Comparison of ENCODE assay signal across 22 mouse cellular contexts in the genomic region with DNA sequence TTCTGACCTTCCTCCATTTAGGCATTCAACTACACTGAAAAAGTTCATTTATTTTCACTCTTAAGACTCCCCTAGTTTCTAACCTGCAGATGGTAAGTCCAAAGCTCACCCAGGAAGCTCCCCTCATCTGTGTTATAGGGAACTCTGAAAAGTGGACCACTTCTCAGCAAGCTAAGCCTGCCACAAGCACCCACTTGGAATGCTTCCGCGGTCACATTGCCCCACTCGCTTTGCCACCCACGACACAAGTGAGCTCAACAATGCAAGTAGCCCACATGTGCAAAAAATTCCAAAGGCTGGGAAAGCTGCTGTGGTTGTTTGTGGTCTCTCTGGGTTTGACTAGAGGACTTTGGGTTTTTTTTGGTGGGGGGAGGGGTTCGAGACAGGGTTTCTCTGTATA. TPM values are rescaled to one million over a fixed set of nuclear protein-coding genes. Genes with fewer than 3 reads are reported as not detected.
DNase-seq lines count a peak whose midpoint lies in the region; ATAC-seq and TF ChIP-seq lines count a peak whose summit lies in the region.
"Had no signal": no experiment of that assay in that cellular context is flagged by ENCODE, and none has a peak within 500 bp of the region (broad histone marks: within the 10 kb centered on the region; RNA-seq: fewer than 3 reads in every experiment).

No protein-coding gene starts in this region.

- no peak overlapping the region for H3K9ac ChIP-seq in lung, postnatal 0 days (replicated peaks; ENCODE audit: low read depth)
- H3K9ac ChIP-seq in midbrain, embryonic 11.5 days (ENCODE audit: low read length) = no peak overlapping the region
- no peak overlapping the region for H3K9ac ChIP-seq in midbrain, embryonic 15.5 days

- TF ChIP-seq POLR2A in lung, adult 2 months (IDR thresholded peaks at IDR 0.05; ENCODE audit: borderline replicate concordance, extremely low read depth, low read depth, low read length) = no peak

- no peaks in the 10 kb centered on the region for H3K4me1 ChIP-seq in lung, postnatal 0 days (ENCODE audit: insufficient read depth, low read depth, low read length)
- H3K4me1 ChIP-seq in lung, adult 2 months (ENCODE audit: control insufficient read depth, insufficient read depth, low read length) = no peaks in the 10 kb centered on the region
- no peaks in the 10 kb centered on the region for H3K4me1 ChIP-seq in midbrain, embryonic 11.5 days (ENCODE audit: control insufficient read depth, insufficient read depth, low read length)
- no peaks in the 10 kb centered on the region for H3K4me1 ChIP-seq in midbrain, embryonic 15.5 days

- peak; percentile 53 for ATAC-seq in lung, postnatal 0 days
- ATAC-seq in midbrain, embryonic 11.5 days (ENCODE audit: low FRiP score) = no peak
- no peak for ATAC-seq in midbrain, embryonic 15.5 days (replicated peaks)
- ATAC-seq: activated CD4-positive, CD25-positive, alpha-beta regulatory T cell, adult 4 months; CD4-positive, CD25-positive, alpha-beta regulatory T cell, adult 4 months; Patski had no signal

- H3K27ac ChIP-seq in lung, postnatal 0 days (ENCODE audit: low read length) = no peak overlapping the region
- no peak overlapping the region for H3K27ac ChIP-seq in midbrain, embryonic 11.5 days (ENCODE audit: low read depth, low read length)
- no peak overlapping the region for H3K27ac ChIP-seq in midbrain, embryonic 15.5 days

- WGBS in lung, postnatal 0 days = 60% methylated on average over 5 of the region's 5 CpGs
- 67% methylated on average over 5 of the region's 5 CpGs for WGBS in lung, adult 2 months
- 92% methylated on average over 5 of the region's 5 CpGs for WGBS in midbrain, embryonic 11.5 days
- 94% methylated on average over 5 of the region's 5 CpGs for WGBS in midbrain, embryonic 15.5 days

- H3K36me3 ChIP-seq in lung, postnatal 0 days (ENCODE audit: insufficient read depth, low read length) = no peaks in the 10 kb centered on the region
- no peaks in the 10 kb centered on the region for H3K36me3 ChIP-seq in midbrain, embryonic 11.5 days (ENCODE audit: control insufficient read depth, insufficient read depth, low read length)
- no peaks in the 10 kb centered on the region for H3K36me3 ChIP-seq in midbrain, embryonic 15.5 days (replicated peaks)
- H3K36me3 ChIP-seq: G1E had no signal

- no peak for TF ChIP-seq CTCF in lung, postnatal 0 days (IDR thresholded peaks at IDR 0.05)
- no peak for TF ChIP-seq CTCF in lung, adult 2 months (IDR thresholded peaks at IDR 0.05; ENCODE audit: insufficient read depth, low read length)

- DNase-seq in lung, postnatal 0 days (ENCODE audit: low spot score) = peak; percentile 52
- DNase-seq in lung, postnatal 10 days = no peak
- peak; percentile 12 for DNase-seq in lung, postnatal 25 days (ENCODE audit: low spot score)
- no peak for DNase-seq in lung, postnatal 14 days
- peak; percentile 19 for DNase-seq in lung, postnatal 36 days
- no peak for DNase-seq in lung, adult 2 months
- DNase-seq in midbrain, embryonic 11.5 days (ENCODE audit: low spot score, missing footprints) = peak; percentile 44
- DNase-seq: adrenal gland, adult 2 months; adrenal gland, adult 8-10 months; adrenal gland, postnatal 10 days; adrenal gland, postnatal 14 days; adrenal gland, postnatal 25 days; adrenal gland, postnatal 36 days; B cell, adult 2 months; cerebellum, adult 11 months; cerebellum, adult 11-12 months had no signal

- H3K27me3 ChIP-seq in lung, postnatal 0 days (replicated peaks; ENCODE audit: insufficient read depth, low read length) = no peaks in the 10 kb centered on the region
- no peaks in the 10 kb centered on the region for H3K27me3 ChIP-seq in midbrain, embryonic 11.5 days (ENCODE audit: control insufficient read depth, insufficient read depth, low read length)
- no peaks in the 10 kb centered on the region; the same call in 1 of the 2 replicates for H3K27me3 ChIP-seq in midbrain, embryonic 15.5 days (replicated peaks)
- H3K27me3 ChIP-seq: CH12.LX, Patski had no signal

- no peak overlapping the region for H3K4me3 ChIP-seq in lung, postnatal 0 days (ENCODE audit: low read depth, low read length)
- H3K4me3 ChIP-seq in lung, adult 2 months (replicated peaks; ENCODE audit: extremely low read depth, low read depth, low read length) = no peak overlapping the region
- H3K4me3 ChIP-seq in midbrain, embryonic 11.5 days (ENCODE audit: low read depth, low read length) = no peak overlapping the region
- H3K4me3 ChIP-seq in midbrain, embryonic 15.5 days = no peak overlapping the region

- H3K9me3 ChIP-seq in lung, postnatal 0 days (ENCODE audit: low read length) = no peaks in the 10 kb centered on the region
- no peaks in the 10 kb centered on the region for H3K9me3 ChIP-seq in midbrain, embryonic 11.5 days (ENCODE audit: control insufficient read depth, low read length)
- no peaks in the 10 kb centered on the region for H3K9me3 ChIP-seq in midbrain, embryonic 15.5 days

- TF ChIP-seq EP300 in lung, postnatal 0 days (IDR thresholded peaks at IDR 0.05) = no peak

- H3K4me2 ChIP-seq in lung, postnatal 0 days (replicated peaks; ENCODE audit: low read depth, low read length) = no peak overlapping the region
- no peak overlapping the region for H3K4me2 ChIP-seq in midbrain, embryonic 11.5 days
- H3K4me2 ChIP-seq in midbrain, embryonic 15.5 days = no peak overlapping the region

RNA-seq across cellular contexts. Expression of a gene that starts 15.5 kb away (rescaled TPM):
- 6.8 and 7.6 TPM in 2 replicates for polyA plus RNA-seq in lung, postnatal 0 days (2015; fragmentation: Nextera tagmentation; extraction: Ambion mirVana)
- 3.5 TPM in 2 replicates for polyA plus RNA-seq in lung, adult 2 months (2012; rRNA removed)
- 0.54 and 0.97 TPM in 2 replicates for polyA plus RNA-seq in midbrain, embryonic 11.5 days (2014; fragmentation: Nextera tagmentation; extraction: Ambion mirVana)
- 1.3 and 1.5 TPM in 2 replicates for polyA plus RNA-seq in midbrain, embryonic 15.5 days (2015; fragmentation: Nextera tagmentation; extraction: Ambion mirVana)
- polyA plus RNA-seq: activated CD4-positive, CD25-positive, alpha-beta regulatory T cell, adult 4 months; G1E had no signal

Comparison
In these comparisons a context has a peak if more than half of its experiments do, and no peak if none do; other contexts are left out.
1. DNase-seq: peak in lung, postnatal 0 days (single experiment), lung, postnatal 25 days (single experiment), lung, postnatal 36 days (single experiment) and midbrain, embryonic 11.5 days (single experiment); none in lung, postnatal 10 days (single experiment), lung, postnatal 14 days (single experiment) and lung, adult 2 months (single experiment).